22 mouse cellular contexts compared by ENCODE assay signal in the genomic region with DNA sequence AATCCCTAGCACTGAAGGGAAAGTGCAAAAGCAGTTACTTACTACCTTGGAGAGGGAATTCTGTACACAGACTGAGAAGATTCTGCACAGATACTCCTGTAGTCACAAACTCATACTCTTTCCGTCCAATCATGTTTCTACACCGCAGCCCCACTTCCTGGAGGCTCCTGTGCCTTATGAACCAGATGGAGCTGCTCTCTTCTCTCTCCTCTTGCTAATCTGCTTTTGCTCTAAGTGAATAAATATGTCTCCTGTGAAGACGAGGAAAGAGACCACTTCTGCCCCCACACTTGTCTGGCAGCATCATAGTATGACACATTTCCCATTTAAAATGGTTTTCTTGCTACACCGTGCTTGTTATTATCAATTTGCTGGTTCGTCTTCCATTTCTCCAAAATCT. TPM values are rescaled to one million over a fixed set of nuclear protein-coding genes. Genes with fewer than 3 reads are reported as not detected.
DNase-seq lines count a peak whose midpoint lies in the region; ATAC-seq lines count a peak whose summit lies in the region.
"Had no signal": no experiment of that assay in that cellular context is flagged by ENCODE, and none has a peak within 500 bp of the region (broad histone marks: within the 10 kb centered on the region; RNA-seq: fewer than 3 reads in every experiment).

No protein-coding gene starts in this region.

- intact Hi-C loops in left cerebral cortex, postnatal 14 days (cut with DNase I): no loop called here

- peak; percentile 64 for ATAC-seq in frontal cortex, adult (ENCODE audit: low TSS enrichment)
- ATAC-seq: forebrain, embryonic 13.5 days; forebrain, embryonic 15.5 days had no signal

- no peak for DNase-seq in frontal cortex, postnatal 10 days (ENCODE audit: low spot score in 2 of 2)
- peak; percentile 5 to 44 for DNase-seq in left cerebral cortex, postnatal 14 days (ENCODE audit: low spot score in 2 of 2)
- no peak for DNase-seq in left cerebral cortex, adult 8-10 months (ENCODE audit: low spot score in 2 of 2)
- peak; percentile 13 for DNase-seq in right cerebral cortex, adult 18-20 months
- DNase-seq in right cerebral cortex, postnatal 4 days: no peak
- DNase-seq in cerebellum, adult 11 months: no peak
- DNase-seq: adrenal gland, adult 2 months; adrenal gland, postnatal 10 days; adrenal gland, postnatal 25 days; cerebellum, adult 18-20 months; cerebellum, adult 8-10 months; cerebellum, adult 9-11 months; cerebellum, postnatal 14 days; cerebellum, postnatal 36 days; embryo, embryonic 11 days had no signal

RNA-seq across cellular contexts. Expression of a gene that starts 26.2 kb away (rescaled TPM):
- total RNA-seq in left cerebral cortex, postnatal 14 days (2021): not detected
- not detected for total RNA-seq in left cerebral cortex, adult 8-10 months (2022)
- total RNA-seq: adrenal gland, adult 2 months; adrenal gland, postnatal 10 days; adrenal gland, postnatal 25 days; adrenal gland, postnatal 4 days; common myeloid progenitor, adult 5-6 weeks; ES-E14; MEL had no signal

RNA-seq across cellular contexts. Expression of a gene that starts 41.4 kb away (rescaled TPM):
- 10 to 100 TPM; 28.4 to 38.2 TPM for total RNA-seq in left cerebral cortex, postnatal 14 days (2021)
- 10 to 100 TPM; 19.8 to 25.7 (median 23.5) TPM for total RNA-seq in left cerebral cortex, adult 8-10 months (2022)
- total RNA-seq: common myeloid progenitor, adult 5-6 weeks; MEL had no signal

Comparison
In these comparisons a context has a peak if more than half of its experiments do, and no peak if none do; other contexts are left out.
1. DNase-seq: peak in left cerebral cortex, postnatal 14 days (2 of 2) and right cerebral cortex, adult 18-20 months (single experiment); none in frontal cortex, postnatal 10 days (0 of 2), left cerebral cortex, adult 8-10 months (0 of 2), right cerebral cortex, postnatal 4 days (single experiment) and cerebellum, adult 11 months (single experiment).